Mouse (Mus musculus) myocyte (in vitro differentiated cells): ENCODE measurements around the gene Cramp1l.

ENCODE experiments used
- MYOG ChIP-seq, 3 experiments: IDR thresholded peaks; one replicate each; pipeline ENCODE4 v1.6.1; 2011; ENCODE audit warnings: control low read depth in 2 of 3, low read depth in 2 of 3, mild to moderate bottlenecking in 2 of 3; ENCODE audit not compliant: insufficient read length in 2 of 3, control insufficient read depth in 1 of 3, insufficient read depth in 1 of 3
- TCF12 ChIP-seq: IDR thresholded peaks from one replicate; pipeline ENCODE4 v1.6.1; 2011; ENCODE audit warnings: mild to moderate bottlenecking, control low read depth; ENCODE audit not compliant: poor library complexity, insufficient read depth, severe bottlenecking
- TCF3 ChIP-seq: IDR thresholded peaks from one replicate; pipeline ENCODE4 v1.6.1; 2011; ENCODE audit warnings: low read depth, control low read depth; ENCODE audit not compliant: insufficient read length

DNA sequence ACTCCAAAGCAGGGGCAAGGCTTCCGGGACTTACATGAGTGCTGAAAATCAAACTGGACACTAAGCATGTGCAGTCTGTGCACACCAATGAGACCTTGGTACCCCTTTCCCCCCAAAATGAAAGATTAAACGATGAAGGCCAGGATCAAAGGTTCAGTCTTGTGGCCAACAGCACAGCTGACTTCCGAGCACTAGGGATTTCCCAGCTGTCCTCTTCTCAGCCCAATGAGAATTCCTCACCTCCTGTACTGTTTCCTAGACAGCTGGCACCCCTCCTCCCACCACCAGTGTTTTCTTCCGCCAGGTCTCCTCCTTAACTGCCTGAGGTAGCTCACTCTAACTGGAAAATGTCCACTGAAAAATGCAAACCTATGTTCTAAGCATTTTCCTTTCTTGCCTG lies 82.4 kb downstream of the Cramp1l start:
- TF ChIP-seq TCF3 (no peak), MYOG (IDR thresholded peaks at IDR 0.05; ENCODE audit: control insufficient read depth in 1 of 3, insufficient read depth in 1 of 3, insufficient read length in 2 of 3, low read depth in 2 of 3) (peak in 2 of 3 experiments; percentile 39 to 75), TCF12 (no peak)
